Mouse (Mus musculus) left cerebral cortex, adult 11 months (tissue): ENCODE measurements around the gene Arhgap6.

Experiments used
- DNase-seq: peaks from one replicate; pipeline ENCODE4 v3.0.0; 2022; ENCODE audit warnings: low spot score

Arhgap6 gene

DNA sequence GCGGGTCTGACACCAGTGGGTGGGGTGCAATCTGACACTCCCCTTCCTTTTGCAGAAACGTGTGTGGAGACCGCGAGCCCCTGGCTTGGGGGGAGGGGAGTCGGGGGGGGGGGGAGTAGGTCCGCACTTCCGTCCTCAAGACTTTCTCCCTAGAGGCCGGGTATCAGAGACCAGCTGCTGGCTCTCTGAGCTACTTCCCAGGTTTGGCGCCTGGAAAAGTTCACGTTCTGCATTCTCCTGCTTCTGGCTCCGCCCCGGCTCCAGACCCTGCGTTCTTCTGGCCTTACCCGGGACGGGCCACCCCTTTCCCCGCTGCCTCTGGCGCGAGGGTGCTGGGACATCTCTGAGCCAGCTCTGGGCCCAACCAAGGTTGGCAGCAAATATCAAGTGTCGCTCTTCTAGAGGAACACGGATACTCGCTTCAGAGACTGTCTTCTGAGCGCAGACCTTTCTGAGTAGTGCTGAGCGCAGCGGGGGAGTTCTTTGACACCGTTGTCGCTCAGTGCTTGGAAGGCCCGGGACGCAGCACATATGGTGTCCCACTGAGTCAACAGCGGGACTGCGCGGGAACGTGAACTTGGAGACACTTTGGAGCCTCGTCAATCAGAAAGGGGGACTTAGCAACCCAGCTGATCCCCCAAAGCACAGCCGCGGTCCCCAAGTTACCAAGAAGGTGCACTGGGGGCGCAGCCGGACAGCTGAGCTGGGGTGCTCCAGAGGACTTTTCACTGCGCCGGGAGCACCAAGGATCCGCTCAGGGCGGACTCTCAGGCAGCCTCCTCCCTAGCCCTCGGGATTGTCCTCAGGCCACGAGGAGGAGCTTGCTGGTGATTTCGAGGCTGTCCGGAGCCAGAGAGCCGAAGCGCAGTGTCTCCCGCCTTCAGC, at the start of gene Arhgap6:
TSS of gene Arhgap6 (plus strand) at position 126 of the 885 bp plus-strand sequence.
- DNase-seq, result no peak

DNA sequence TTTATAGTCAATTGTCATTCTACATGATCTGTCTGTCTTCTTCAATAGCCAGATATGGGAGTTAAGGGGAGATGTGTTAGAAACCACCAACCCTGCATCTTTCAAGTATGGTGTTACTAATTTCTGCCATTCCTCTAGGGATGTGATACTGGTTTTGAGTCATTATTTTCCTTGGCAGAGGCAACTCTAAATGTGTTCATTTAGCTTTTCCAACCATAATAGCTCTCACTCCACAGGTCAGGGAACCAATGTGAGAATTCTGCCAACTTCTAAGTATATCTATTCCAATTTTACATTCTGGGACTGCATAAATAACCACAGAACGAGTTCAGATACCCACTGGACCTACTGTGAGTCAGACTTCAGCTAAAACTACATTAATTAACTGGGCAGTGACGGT, 47.9 kb upstream of the Arhgap6 start:
- DNase-seq, result no peak

DNA sequence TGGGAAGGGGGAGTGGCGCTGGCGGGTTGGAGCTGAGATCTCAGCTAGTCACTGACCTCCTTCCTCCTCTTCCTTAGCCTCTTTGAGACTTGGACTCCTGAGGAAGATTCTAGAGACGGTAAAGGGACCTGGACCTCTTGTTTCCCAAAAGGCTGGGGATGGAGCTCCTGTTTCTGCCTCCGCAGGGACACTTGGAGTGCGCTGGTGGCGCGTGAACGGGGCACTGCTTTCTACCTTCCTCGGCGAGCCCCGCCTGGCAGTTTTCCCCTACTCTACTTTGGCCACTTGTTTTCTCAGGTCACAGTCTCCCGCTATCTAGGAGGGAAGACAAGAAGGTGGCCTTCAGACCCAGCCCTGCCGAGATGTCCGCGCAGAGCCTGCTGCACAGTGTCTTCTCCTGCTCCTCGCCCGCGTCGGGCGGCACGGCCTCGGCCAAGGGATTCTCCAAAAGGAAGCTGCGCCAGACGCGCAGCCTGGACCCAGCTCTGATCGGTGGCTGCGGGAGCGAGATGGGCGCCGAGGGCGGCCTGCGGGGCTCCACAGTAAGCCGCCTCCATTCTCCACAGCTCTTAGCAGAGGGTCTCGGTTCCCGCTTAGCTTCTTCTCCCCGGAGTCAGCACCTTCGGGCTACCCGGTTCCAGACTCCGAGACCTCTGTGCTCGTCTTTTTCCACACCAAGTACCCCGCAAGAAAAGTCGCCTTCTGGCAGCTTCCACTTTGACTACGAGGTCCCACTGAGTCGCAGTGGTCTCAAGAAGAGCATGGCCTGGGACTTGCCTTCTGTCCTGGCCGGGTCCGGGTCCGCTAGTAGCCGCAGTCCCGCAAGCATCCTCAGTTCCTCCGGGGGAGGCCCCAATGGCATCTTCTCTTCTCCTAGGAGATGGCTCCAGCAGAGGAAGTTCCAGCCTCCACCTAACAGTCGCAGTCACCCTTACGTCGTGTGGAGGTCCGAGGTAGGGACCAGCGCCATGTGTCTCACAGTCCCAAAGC, 1.3 kb downstream of the Arhgap6 start:
- no peak for DNase-seq

DNA sequence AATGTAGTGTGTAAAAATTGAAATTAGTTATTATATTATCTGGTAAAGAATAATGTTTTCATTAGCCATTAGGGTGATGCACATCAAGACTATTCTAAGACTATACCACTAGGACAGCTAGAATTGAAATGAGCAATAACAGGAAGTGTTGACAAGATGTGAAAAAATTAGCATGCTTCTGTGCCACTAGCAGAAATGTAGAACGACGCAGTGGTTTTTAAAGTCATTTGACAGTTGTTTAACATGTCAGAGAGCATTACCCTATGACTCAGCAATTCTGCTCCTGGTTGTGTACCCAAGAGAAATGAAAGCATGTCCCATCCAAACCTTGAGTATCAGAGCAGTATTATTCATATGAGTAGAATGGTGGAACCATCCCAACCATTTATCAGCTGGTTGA, 9.8 kb downstream of the Arhgap6 start:
- no peak for DNase-seq

DNA sequence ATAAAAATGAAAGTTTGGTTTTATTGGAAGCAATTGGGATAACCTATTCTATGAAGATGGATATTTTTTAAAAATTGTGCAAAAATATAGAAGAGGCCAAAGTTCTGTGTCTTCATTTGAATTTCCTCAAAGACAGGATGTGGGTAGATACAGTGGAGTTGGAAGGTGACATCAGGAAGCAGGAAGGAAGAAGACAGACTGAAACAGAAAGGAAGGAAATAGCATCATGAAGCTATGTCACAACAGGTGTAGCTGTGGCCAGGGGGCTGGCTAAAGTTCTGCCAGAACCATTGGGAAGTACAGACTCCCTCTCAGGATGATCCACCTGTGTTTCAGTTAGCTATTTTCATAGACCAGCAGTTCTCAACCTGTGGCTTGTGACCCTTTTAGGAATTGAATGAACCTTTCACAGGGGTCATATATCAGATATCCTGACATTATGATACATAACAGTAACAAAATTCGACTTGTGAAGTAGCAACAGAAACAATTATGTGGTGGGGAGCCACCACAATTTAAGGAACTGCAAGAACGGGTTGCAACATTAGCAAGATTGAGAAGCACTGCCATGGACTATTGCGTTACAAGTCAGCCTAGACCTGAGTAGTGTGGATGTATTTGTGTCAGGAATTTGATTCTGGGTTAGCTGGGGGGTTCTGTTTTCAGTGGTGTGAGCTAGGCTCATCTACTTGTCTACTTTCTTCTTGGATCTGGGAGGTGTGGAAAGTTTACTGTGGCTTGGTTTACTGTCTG, 15.8 kb downstream of the Arhgap6 start:
- DNase-seq, result no peak

DNA sequence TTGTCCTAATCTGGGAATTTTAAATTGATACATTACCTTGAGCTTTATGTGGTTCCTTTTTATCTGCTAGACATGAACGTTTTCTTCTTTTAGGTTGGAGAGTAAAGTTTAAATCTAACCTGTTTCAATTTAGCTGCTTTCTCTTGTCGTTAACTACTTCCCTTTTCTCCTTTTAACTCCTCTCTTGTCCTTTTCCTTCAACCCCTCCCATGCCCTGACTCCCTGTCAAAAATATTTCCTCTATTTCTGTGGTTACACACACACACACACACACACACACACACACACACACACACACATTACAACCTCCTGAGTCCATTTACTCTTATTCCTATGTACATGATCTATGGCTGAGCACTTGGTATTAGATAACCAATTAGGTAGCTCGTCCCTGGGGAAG, 24.0 kb downstream of the Arhgap6 start:
- no peak for DNase-seq

DNA sequence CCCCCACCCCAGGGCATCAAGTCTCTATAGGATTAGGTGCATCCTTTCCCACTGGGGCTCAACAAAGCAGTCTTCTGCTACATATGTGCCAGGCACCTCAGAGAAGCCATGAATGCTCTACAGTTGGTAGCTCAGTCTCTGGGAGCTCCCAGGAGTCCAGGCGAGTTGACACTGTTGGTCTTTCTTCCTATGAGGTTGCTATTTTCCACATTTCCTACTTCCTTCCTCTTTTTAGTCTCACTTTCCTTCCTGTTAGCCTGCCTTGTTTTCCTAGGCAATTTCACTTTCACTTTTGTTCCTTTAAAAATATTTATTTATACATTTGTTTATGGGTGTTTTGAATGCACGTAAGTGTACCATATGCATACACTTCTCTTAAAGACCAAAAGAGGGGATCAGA, 29.3 kb downstream of the Arhgap6 start:
- no peak for DNase-seq

DNA sequence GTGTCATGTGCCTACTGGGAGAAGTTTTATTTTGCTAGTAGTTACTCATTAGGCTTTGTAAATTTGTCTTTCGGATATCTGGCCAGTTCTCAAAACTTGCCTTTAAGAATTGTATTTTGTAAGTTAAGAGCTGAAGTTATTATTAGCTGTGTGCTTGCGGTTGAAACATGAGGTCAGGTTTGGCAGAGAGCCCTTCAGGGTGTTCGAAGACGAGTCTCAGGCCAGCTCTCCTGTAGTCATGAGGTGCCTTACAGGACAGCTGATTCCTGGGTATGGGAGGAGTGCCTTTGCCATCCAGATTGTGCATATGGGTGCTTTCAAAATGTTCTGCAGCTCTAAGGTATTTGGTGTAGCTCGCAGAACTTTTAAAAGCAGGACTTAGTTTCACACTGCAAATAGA, 37.4 kb downstream of the Arhgap6 start:
- DNase-seq, result no peak

DNA sequence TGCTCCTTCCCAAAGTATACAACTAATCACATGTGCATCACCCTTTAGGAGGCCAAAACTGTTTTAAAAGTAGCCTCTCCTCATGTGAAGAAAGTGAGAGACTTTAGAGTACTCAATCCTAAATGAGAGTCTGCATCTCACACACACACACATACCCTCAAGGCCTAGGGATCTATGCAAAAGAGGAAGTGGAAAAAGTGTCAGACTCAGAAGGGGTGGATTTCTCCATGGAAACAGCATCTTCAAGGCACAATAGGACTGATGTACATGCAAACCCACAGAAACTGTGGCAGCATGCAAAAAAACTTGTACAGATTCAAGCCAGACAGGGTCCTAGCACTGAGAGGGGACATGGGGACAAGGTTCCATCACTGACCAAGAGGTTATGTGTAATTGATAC, 53.2 kb downstream of the Arhgap6 start:
- no peak for DNase-seq

DNA sequence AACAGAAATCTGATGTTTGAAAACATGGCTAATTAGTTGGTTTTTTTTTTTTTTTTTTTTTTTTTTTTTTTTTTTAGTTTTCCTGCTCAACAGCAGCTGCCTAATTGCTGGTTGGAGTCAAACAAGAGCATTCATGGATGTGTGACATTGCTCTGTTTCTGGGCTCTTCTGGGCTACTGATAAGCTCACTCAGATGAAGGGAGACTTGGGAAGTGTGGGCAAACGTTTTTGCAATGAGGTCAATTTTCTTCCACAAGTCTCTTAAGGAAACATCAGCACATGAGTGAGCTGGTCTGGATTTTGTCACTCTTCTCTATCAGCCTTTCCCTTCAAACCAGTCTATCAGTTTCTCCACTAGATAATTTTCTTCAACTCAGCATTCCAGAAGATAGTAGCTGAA, 79.8 kb downstream of the Arhgap6 start:
- DNase-seq, result no peak

DNA sequence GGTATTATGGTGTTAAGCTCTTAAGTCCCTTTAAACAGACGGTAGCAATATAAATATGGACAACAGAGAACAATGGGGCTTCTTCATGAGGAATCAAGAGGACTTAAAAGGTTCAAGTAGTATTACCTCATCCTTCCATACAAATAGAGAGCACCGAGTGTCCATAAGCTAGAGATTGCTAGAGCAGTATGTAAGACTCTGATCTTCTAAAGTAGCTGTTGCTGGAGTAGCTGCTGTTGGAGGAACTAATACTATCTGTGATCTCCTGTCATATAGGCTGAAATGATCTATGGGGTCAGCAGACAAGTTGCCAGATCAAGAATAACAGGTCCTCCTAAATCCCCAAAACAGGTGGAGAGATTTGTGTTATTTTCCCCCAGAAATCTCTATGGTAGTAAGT, 108.7 kb downstream of the Arhgap6 start:
- DNase-seq, result no peak

DNA sequence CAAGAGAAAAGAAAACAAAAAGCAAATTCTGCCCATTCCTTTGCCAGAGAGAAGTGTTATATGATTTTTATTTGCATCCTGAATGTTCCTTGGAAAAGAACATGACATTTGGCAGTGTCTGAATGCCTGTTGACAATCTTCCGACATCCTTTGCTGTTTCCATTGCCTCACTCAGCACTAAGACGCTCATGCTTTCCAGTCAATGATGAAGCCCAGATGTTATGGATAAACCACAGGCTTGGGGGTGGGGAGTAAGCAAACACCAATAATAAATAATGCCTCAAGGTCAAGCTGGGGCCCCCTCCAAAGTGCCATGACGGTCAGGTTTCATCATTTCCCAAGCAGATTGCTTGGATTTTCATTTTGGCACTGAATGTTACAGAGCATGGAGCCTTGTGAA, 109.2 kb downstream of the Arhgap6 start:
- no peak for DNase-seq

DNA sequence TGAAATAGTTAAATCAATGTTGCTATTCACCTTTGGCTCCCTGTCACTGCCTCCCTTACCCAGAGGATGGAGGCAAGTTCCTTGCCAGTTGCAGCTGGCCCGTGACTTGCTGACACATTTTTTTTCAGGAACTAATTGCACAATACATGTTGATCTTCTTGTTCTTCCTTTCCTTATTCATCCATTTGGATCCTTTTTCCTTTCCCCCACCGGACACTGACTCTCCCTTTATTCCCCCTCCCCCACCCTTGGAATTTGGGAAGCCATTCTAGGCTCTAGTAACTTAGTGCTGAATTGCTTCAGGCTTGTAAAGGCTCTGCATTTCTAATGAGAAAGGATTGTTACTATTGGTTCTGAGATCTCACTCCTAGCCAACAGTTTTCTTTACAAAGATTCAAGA, 112.7 kb downstream of the Arhgap6 start:
- DNase-seq, result no peak

DNA sequence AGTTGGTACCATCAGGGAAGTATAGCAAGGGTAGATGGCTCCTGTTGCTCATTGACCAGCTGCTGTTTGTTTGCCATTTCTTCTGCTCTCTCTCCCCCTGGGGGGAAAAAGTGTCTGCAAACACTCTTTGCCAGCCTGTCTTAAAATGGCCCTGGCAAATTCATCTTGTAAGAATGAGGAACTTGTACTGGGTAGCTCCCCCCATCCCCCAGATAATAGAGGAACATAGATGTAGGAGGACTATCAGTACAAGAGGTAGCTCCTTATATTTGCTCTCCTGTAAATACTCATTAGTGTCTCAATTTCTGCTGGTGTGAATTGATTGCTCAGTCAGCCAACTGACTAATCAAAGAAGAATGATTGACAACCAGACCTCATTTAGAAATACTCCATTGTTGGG, 118.6 kb downstream of the Arhgap6 start:
- DNase-seq, result no peak

DNA sequence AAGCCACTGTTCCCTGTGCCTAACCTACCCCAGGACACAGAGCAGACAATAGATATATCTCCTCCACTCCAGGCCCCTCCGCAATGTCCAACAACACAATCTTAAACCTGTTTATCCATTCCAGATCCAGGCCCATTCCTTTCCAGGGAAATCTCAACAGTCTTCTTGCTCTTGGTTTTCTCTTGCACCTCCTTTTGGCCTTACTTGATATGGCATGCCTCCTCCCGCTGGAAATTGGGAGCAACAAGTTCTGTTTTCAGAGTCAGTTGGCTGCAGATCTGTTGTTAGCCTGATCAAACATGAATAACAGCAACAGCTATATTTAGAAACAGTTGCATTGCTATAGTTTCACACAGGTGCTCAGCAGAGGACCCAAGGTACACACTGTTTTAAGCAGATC, 126.0 kb downstream of the Arhgap6 start:
- no peak for DNase-seq

DNA sequence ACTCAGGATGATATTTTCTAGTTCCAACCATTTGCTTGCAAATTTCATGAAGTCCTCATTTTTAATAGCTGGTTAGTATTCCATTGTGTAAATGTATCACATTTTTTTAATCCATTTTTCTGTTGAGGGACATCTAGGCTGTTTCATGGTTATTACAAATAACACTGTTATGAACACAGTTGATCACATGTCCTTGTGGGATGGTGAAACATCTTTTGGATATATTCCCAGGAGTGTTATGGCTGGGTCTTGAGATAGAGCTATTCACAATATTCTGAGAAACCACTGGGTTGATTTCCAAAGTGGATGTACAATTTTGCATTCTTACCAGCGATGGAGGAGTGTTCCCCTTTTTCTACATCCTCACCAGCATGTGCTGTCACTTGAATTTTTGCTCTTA, 137.5 kb downstream of the Arhgap6 start:
- no peak for DNase-seq

DNA sequence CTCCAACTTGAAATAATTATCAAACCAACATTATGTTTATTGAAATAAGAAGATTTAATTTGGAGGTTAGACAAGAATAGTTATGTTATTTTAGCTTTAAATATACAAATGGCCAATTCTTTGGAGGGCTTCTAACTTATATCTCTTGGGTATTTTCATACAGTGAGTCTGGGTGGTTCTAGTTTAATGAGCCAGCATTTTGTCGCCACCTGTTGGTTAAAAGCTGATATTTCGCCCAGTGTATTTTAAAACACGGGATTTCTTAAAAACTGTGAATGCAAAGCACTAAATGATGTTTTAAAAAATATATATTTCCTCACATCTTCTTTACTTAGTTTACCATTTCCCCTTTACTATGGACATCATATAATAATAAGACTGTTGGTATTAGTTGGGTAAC, 140.5 kb downstream of the Arhgap6 start:
- DNase-seq, result no peak

DNA sequence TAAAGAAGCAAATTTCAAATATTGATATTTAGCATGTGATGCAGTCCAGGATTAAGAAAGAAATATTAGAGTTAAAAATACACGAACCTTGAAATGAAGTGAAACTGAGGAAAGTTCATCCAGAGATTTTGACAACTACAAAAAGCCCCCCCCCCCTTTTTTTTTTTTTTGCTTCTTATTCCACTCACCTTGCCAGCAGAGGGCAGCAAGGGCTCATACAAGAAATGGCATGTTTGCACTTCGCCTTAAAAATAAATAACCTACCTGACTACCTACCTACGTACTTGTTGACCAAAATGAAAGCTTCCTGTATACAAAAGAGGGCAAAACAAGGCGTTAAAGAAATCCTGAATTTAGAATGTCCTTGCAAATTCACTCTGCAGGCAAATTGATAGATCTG, 143.0 kb downstream of the Arhgap6 start:
- no peak for DNase-seq

DNA sequence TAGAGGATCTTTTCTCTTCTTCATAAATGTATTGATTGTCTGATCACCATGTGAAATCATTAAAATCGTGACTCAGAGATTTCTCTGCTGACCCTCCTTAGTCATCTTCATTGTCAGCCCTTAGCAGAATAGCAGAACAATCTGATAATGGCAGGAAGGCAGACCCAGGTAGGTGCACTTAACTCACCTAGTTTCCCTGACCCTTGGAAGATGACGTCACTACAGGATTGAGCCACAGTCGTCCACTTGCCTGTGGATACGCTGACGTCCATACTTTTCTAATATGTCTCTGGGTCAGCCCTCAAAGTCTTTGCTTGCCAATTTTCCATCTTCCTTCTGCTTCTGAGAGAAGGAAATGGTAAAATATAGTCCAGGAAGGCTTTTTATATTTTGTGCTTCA, 146.8 kb downstream of the Arhgap6 start:
- no peak for DNase-seq

DNA sequence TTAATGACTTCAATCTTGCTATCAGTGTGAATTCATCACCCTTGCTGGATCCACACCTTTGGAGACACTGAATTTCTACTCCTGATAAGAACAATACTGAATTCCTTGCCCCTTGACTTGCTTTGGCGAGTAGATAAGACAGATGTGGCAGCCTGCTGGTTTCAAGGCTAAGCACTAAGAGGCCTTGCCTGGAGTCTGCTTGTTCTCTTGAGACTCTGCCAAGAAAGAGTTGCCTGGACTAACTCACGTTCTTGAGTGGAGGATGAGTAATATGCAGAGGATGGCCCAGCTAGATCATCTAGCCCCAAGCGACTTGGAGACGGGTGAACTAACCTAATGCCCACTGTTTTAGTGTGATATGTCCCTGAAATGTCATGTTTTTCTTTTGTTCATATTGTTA, 148.3 kb downstream of the Arhgap6 start:
- no peak for DNase-seq

DNA sequence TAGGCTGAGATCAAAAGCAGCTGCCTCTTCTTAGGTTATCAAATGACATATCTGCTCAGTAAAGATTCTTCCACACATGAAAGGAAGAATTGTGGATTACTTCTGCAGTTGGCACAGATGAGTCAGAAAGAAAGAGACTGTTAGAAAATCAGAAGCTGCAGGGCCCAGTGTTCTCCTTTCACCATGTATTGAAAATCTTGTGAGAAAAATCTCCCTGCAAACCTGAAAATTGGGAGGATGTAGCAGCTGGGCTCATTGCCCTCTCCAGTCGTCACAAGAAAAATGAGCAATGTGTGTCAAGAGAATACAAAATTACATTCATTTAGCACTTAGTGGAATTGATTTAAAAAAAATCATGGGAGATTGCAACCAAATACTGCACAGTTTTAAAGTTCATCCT, 180.5 kb downstream of the Arhgap6 start:
- DNase-seq, result no peak

DNA sequence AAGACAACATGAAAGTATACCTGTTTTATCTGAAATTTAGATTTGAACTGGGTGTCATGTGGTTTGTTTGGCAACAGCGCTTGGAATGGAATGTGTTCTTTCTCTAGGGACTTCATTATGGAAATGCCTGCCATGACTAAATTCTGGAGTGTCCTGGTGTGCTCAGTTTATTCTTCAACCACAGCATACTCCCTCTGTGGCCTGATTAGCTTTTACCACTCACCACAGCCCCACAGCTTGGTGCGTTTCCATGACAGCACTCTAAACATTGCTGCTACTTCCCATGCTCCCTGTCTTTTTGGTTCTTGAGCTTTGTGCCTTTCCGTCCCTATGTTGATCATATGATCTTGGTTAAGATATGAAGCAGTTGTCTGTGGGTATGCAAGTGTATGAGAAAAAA, 182.9 kb downstream of the Arhgap6 start:
- no peak for DNase-seq
